Mouse (Mus musculus) retina, embryonic 14.5 days (tissue): ENCODE results near the gene G6pc2.

ENCODE experiments used
- DNase-seq: peaks from one replicate; pipeline ENCODE4 v3.0.0-alpha.2; 2015; ENCODE audit warnings: low spot score

Gene G6pc2

GRCm38 (mm10) chr2:69210773-69211172, at the start of gene G6pc2:
G6pc2 (plus strand) TSS chr2:69211073.
- no peak for DNase-seq

GRCm38 (mm10) chr2:69170395-69171077, 40.3 kb upstream of the G6pc2 start:
- DNase-seq, result no peak

GRCm38 (mm10) chr2:69175296-69175695, 35.6 kb upstream of the G6pc2 start:
- DNase-seq, result no peak

- DNase-seq, result no peak
Observed at GRCm38 (mm10) chr2:69179721-69180120, 31.2 kb upstream of the G6pc2 start.

GRCm38 (mm10) chr2:69187990-69188389, 22.9 kb upstream of the G6pc2 start:
- no peak for DNase-seq

- DNase-seq, result no peak
Observed at GRCm38 (mm10) chr2:69188732-69189131, 22.1 kb upstream of the G6pc2 start.

GRCm38 (mm10) chr2:69189222-69189621, 21.7 kb upstream of the G6pc2 start:
- DNase-seq, result no peak

GRCm38 (mm10) chr2:69191059-69191458, 19.8 kb upstream of the G6pc2 start:
- no peak for DNase-seq

- DNase-seq, result no peak
Observed at GRCm38 (mm10) chr2:69193555-69193954, 17.3 kb upstream of the G6pc2 start.

GRCm38 (mm10) chr2:69205185-69205584, 5.7 kb upstream of the G6pc2 start:
- DNase-seq, result no peak

- DNase-seq, result peak; percentile 95
Observed at GRCm38 (mm10) chr2:69205791-69206351, 5.0 kb upstream of the G6pc2 start, which contains the start of gene Spc25. Spc25 (minus strand) TSS chr2:69206194.

GRCm38 (mm10) chr2:69206523-69206922, 4.3 kb upstream of the G6pc2 start:
- peak; percentile 10 for DNase-seq

- no peak for DNase-seq
Observed at GRCm38 (mm10) chr2:69209684-69210083, 1.2 kb upstream of the G6pc2 start.

- no peak for DNase-seq
Observed at GRCm38 (mm10) chr2:69212652-69213051, 1.8 kb downstream of the G6pc2 start.

GRCm38 (mm10) chr2:69215242-69215641, 4.4 kb downstream of the G6pc2 start:
- no peak for DNase-seq

- DNase-seq, result no peak
Observed at GRCm38 (mm10) chr2:69221868-69222416, 11.1 kb downstream of the G6pc2 start.

GRCm38 (mm10) chr2:69222815-69223214, 11.9 kb downstream of the G6pc2 start:
- no peak for DNase-seq

GRCm38 (mm10) chr2:69224724-69225123, 13.9 kb downstream of the G6pc2 start:
- no peak for DNase-seq

GRCm38 (mm10) chr2:69226876-69227275, 16.0 kb downstream of the G6pc2 start:
- no peak for DNase-seq

- DNase-seq, result no peak
Observed at GRCm38 (mm10) chr2:69228635-69229034, 17.8 kb downstream of the G6pc2 start.

GRCm38 (mm10) chr2:69230137-69230536, 19.3 kb downstream of the G6pc2 start:
- no peak for DNase-seq

GRCm38 (mm10) chr2:69232101-69232500, 21.2 kb downstream of the G6pc2 start:
- no peak for DNase-seq

- peak; percentile 56 for DNase-seq
Observed at GRCm38 (mm10) chr2:69234976-69235678, 24.3 kb downstream of the G6pc2 start.
